Mouse (Mus musculus) erythroblast, embryonic 14.5 days (primary cell): ENCODE measurements around the gene Kat5. TPM values are rescaled to one million over a fixed set of nuclear protein-coding genes. Genes with fewer than 3 reads are reported as not detected.
A peak's percentile ranks its signal among the peaks of the same experiment; 100 is the strongest.

Experiments used
- H3K27me3 ChIP-seq: 2 replicates; pipeline ENCODE4 v1.6.1; 2012; ENCODE audit warnings: inconsistent platforms; ENCODE audit not compliant: control insufficient read depth
- H3K36me3 ChIP-seq: 2 replicates; pipeline ENCODE4 v1.6.1; 2012; ENCODE audit warnings: mild to moderate bottlenecking, inconsistent platforms; ENCODE audit not compliant: control insufficient read depth
- H3K4me1 ChIP-seq: 2 replicates; pipeline ENCODE4 v1.6.1; 2012; ENCODE audit warnings: inconsistent platforms; ENCODE audit not compliant: control insufficient read depth
- H3K4me3 ChIP-seq: replicated peaks from 2 replicates; pipeline ENCODE3; 2012; ENCODE audit warnings: moderate library complexity, mild to moderate bottlenecking, inconsistent platforms
- H3K9me3 ChIP-seq: 2 replicates; pipeline ENCODE4 v1.6.1; 2012; ENCODE audit warnings: low read length, inconsistent platforms, mixed read lengths; ENCODE audit not compliant: control insufficient read depth
- GATA1 ChIP-seq: IDR thresholded peaks from 2 replicates; pipeline ENCODE4 v1.6.1; 2012; ENCODE audit warnings: low read length, inconsistent platforms, mixed read lengths
- TAL1 ChIP-seq: IDR thresholded peaks from 3 replicates; pipeline ENCODE4 v1.6.1; 2012; ENCODE audit warnings: low read length, inconsistent platforms, mixed read lengths
- polyA plus RNA-seq: library from polyadenylated mRNA; stranded (reverse); fragments of >175 nt; gene quantifications from 2 replicates; pipeline ENCODE4 v1.2.3, GENCODE M21; 2012

Gene Kat5
- polyA plus RNA-seq, 1 experiment, result 6.0 TPM

- no peak for TF ChIP-seq GATA1
- TF ChIP-seq TAL1, result no peak
- Histone ChIP-seq H3K36me3 (peaks cover 92% of the 10 kb centered on the region), H3K27me3 (no peaks in the 10 kb centered on the region)
Observed at GRCm38 (mm10) chr19:5646731-5647330, 36.8 kb upstream of the Kat5 start.

GRCm38 (mm10) chr19:5645280-5645679, 35.2 kb upstream of the Kat5 start:
- Histone ChIP-seq H3K9me3 (no peaks in the 10 kb centered on the region), H3K4me1 (peaks cover 35% of the 10 kb centered on the region), H3K27me3 (no peaks in the 10 kb centered on the region), H3K4me3 (no peak overlapping the region), H3K36me3 (peaks cover 92% of the 10 kb centered on the region)
- no peak for TF ChIP-seq TAL1
- no peak for TF ChIP-seq GATA1

More at GRCm38 (mm10) chr19:5646731-5647330, 36.8 kb upstream of the Kat5 start:
- H3K4me1 ChIP-seq, result peaks cover 40% of the 10 kb centered on the region
- H3K9me3 ChIP-seq, result no peaks in the 10 kb centered on the region
- no peak overlapping the region for H3K4me3 ChIP-seq

- peaks cover 39% of the 10 kb centered on the region for H3K4me1 ChIP-seq
- H3K9me3 ChIP-seq, result no peaks in the 10 kb centered on the region
- H3K4me3 ChIP-seq, result no peak overlapping the region
- no peaks in the 10 kb centered on the region for H3K27me3 ChIP-seq
- peaks cover 82% of the 10 kb centered on the region for H3K36me3 ChIP-seq
- TF ChIP-seq TAL1 (no peak), GATA1 (no peak)
Observed at GRCm38 (mm10) chr19:5641641-5642040, 31.6 kb upstream of the Kat5 start.

GRCm38 (mm10) chr19:5641021-5641420, 31.0 kb upstream of the Kat5 start:
- Histone ChIP-seq H3K4me1 (peaks cover 45% of the 10 kb centered on the region), H3K36me3 (peaks cover 77% of the 10 kb centered on the region)
- TF ChIP-seq GATA1, result no peak
- TF ChIP-seq TAL1, result no peak

GRCm38 (mm10) chr19:5640339-5640738, 30.3 kb upstream of the Kat5 start:
- Histone ChIP-seq H3K9me3 (no peaks in the 10 kb centered on the region), H3K4me1 (peaks cover 49% of the 10 kb centered on the region), H3K4me3 (no peak overlapping the region), H3K36me3 (peaks cover 70% of the 10 kb centered on the region), H3K27me3 (no peaks in the 10 kb centered on the region)
- TF ChIP-seq TAL1 (no peak), GATA1 (no peak)

More at GRCm38 (mm10) chr19:5641021-5641420, 31.0 kb upstream of the Kat5 start:
- Histone ChIP-seq H3K9me3 (no peaks in the 10 kb centered on the region), H3K4me3 (no peak overlapping the region), H3K27me3 (no peaks in the 10 kb centered on the region)

- Histone ChIP-seq H3K27me3 (no peaks in the 10 kb centered on the region), H3K36me3 (peaks cover 52% of the 10 kb centered on the region), H3K9me3 (no peaks in the 10 kb centered on the region), H3K4me1 (peaks cover 49% of the 10 kb centered on the region), H3K4me3 (peak overlapping the region; percentile 94)
- TF ChIP-seq TAL1 (no peak; the same call in 2 of the 3 replicates), GATA1 (no peak)
Observed at GRCm38 (mm10) chr19:5638416-5639005, 28.5 kb upstream of the Kat5 start.

GRCm38 (mm10) chr19:5637069-5638047, 27.3 kb upstream of the Kat5 start, which contains the start of gene Rela:
Rela (plus strand) TSS chr19:5637483.
- Histone ChIP-seq H3K4me1 (peaks cover 48% of the 10 kb centered on the region), H3K9me3 (no peaks in the 10 kb centered on the region), H3K27me3 (no peaks in the 10 kb centered on the region), H3K36me3 (peaks cover 42% of the 10 kb centered on the region), H3K4me3 (peak within 1 kb of the TSS; percentile 94)
- TF ChIP-seq TAL1 (no peak), GATA1 (no peak)

- H3K9me3 ChIP-seq, result no peaks in the 10 kb centered on the region
- peaks cover 46% of the 10 kb centered on the region for H3K4me1 ChIP-seq
Observed at GRCm38 (mm10) chr19:5636571-5637041, 26.6 kb upstream of the Kat5 start.

More at GRCm38 (mm10) chr19:5636571-5637041, 26.6 kb upstream of the Kat5 start:
- H3K4me3 ChIP-seq, result peak overlapping the region; percentile 94
- peaks cover 34% of the 10 kb centered on the region for H3K36me3 ChIP-seq
- no peaks in the 10 kb centered on the region for H3K27me3 ChIP-seq
- no peak for TF ChIP-seq GATA1
- TF ChIP-seq TAL1, result no peak
